Comparison of ENCODE assay signal across 24 mouse cellular contexts in the genomic region with DNA sequence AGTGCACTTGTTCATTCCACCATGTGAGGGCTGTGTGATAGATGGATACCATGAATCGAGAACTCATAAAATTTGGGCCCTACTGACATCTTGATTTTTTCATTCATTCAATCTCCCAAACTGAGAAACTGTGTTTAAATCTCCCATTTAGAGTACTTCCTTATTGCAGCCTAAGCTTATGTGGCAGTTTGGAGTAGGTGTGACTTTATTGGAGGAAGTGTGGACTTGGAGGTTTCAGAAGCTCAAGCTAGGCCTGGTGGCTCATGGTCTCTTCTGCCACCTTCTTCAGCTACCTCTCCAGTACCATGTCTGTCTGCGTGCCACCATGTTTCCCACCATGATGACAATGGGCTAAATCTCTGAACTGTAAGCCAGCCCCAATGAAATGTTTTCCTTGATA. TPM values are rescaled to one million over a fixed set of nuclear protein-coding genes. Genes with fewer than 3 reads are reported as not detected.
DNase-seq lines count a peak whose midpoint lies in the region; ATAC-seq lines count a peak whose summit lies in the region.
"Had no signal": no experiment of that assay in that cellular context is flagged by ENCODE, and none has a peak within 500 bp of the region (broad histone marks: within the 10 kb centered on the region; RNA-seq: fewer than 3 reads in every experiment).

No protein-coding gene starts in this region.

- 90% methylated on average over 2 of the region's 2 CpGs for WGBS in midbrain, embryonic 11.5 days
- WGBS in midbrain, embryonic 10.5 days = 96% methylated on average over 2 of the region's 2 CpGs
- WGBS in heart, embryonic 10.5 days = 93% methylated on average over 2 of the region's 2 CpGs

- H3K9ac ChIP-seq in midbrain, embryonic 11.5 days (ENCODE audit: low read length) = no peak overlapping the region
- H3K9ac ChIP-seq: embryonic facial prominence, embryonic 12.5 days; forebrain, embryonic 13.5 days; forebrain, embryonic 15.5 days; forebrain, postnatal 0 days had no signal

- no peak overlapping the region for H3K4me3 ChIP-seq in midbrain, embryonic 11.5 days (ENCODE audit: low read depth, low read length)
- H3K4me3 ChIP-seq in midbrain, embryonic 10.5 days = no peak overlapping the region
- no peak overlapping the region for H3K4me3 ChIP-seq in heart, embryonic 10.5 days
- H3K4me3 ChIP-seq: embryonic facial prominence, embryonic 10.5 days; embryonic facial prominence, embryonic 12.5 days; forebrain, embryonic 13.5 days; forebrain, embryonic 15.5 days had no signal

- ATAC-seq in midbrain, embryonic 11.5 days (ENCODE audit: low FRiP score) = no peak
- ATAC-seq in megakaryocyte, adult 5-6 weeks (ENCODE audit: poor library complexity, severe bottlenecking) = peak; percentile 72
- ATAC-seq: activated CD4-positive, CD25-positive, alpha-beta regulatory T cell, adult 4 months; CD4-positive, CD25-positive, alpha-beta regulatory T cell, adult 4 months; forebrain, embryonic 13.5 days; forebrain, embryonic 15.5 days; forebrain, postnatal 0 days; Patski had no signal

- no peak overlapping the region for H3K4me2 ChIP-seq in midbrain, embryonic 11.5 days
- H3K4me2 ChIP-seq: embryonic facial prominence, embryonic 12.5 days; forebrain, embryonic 13.5 days; forebrain, embryonic 15.5 days had no signal

- no peaks in the 10 kb centered on the region for H3K36me3 ChIP-seq in midbrain, embryonic 11.5 days (ENCODE audit: control insufficient read depth, insufficient read depth, low read length)
- no peaks in the 10 kb centered on the region for H3K36me3 ChIP-seq in midbrain, embryonic 10.5 days
- H3K36me3 ChIP-seq in heart, embryonic 10.5 days = no peaks in the 10 kb centered on the region
- H3K36me3 ChIP-seq: embryonic facial prominence, embryonic 10.5 days; embryonic facial prominence, embryonic 12.5 days; forebrain, embryonic 15.5 days; G1E had no signal

- H3K9me3 ChIP-seq in midbrain, embryonic 11.5 days (ENCODE audit: control insufficient read depth, low read length) = no peaks in the 10 kb centered on the region
- no peaks in the 10 kb centered on the region for H3K9me3 ChIP-seq in midbrain, embryonic 10.5 days (replicated peaks)
- no peaks in the 10 kb centered on the region for H3K9me3 ChIP-seq in heart, embryonic 10.5 days
- H3K9me3 ChIP-seq: embryonic facial prominence, embryonic 10.5 days; embryonic facial prominence, embryonic 12.5 days; forebrain, embryonic 13.5 days; forebrain, embryonic 15.5 days; G1E had no signal

- no peak overlapping the region for H3K27ac ChIP-seq in midbrain, embryonic 11.5 days (ENCODE audit: low read depth, low read length)
- no peak overlapping the region for H3K27ac ChIP-seq in midbrain, embryonic 10.5 days (replicated peaks)
- no peak overlapping the region for H3K27ac ChIP-seq in heart, embryonic 10.5 days
- H3K27ac ChIP-seq: embryonic facial prominence, embryonic 10.5 days; embryonic facial prominence, embryonic 12.5 days; forebrain, embryonic 13.5 days; forebrain, embryonic 15.5 days had no signal

- DNase-seq in midbrain, embryonic 11.5 days (ENCODE audit: low spot score, missing footprints) = peak; percentile 19
- no peak for DNase-seq in midbrain, embryonic 10.5 days (ENCODE audit: low spot score)
- no peak for DNase-seq in heart, embryonic 10.5 days (ENCODE audit: low spot score)
- no peak for DNase-seq in urinary bladder, postnatal 4 days (ENCODE audit: low spot score in 2 of 2)
- DNase-seq: adrenal gland, adult 8-10 months; adrenal gland, postnatal 14 days; adrenal gland, postnatal 36 days; B cell, adult 2 months; cerebellum, adult 11-12 months; cerebellum, adult 2 months; cerebellum, adult 9-10 months; cerebellum, postnatal 10 days; cerebellum, postnatal 25 days; forebrain, postnatal 0 days had no signal

- H3K27me3 ChIP-seq in midbrain, embryonic 11.5 days (ENCODE audit: control insufficient read depth, insufficient read depth, low read length) = no peaks in the 10 kb centered on the region
- no peaks in the 10 kb centered on the region for H3K27me3 ChIP-seq in midbrain, embryonic 10.5 days (ENCODE audit: low read depth, poor library complexity, severe bottlenecking)
- no peaks in the 10 kb centered on the region for H3K27me3 ChIP-seq in heart, embryonic 10.5 days (ENCODE audit: insufficient read depth, poor library complexity, severe bottlenecking)
- H3K27me3 ChIP-seq: CH12.LX; embryonic facial prominence, embryonic 12.5 days; forebrain, embryonic 13.5 days; forebrain, embryonic 15.5 days; Patski had no signal

- peaks cover 3% of the 10 kb centered on the region; the same call in 1 of the 2 replicates for H3K4me1 ChIP-seq in midbrain, embryonic 11.5 days (ENCODE audit: control insufficient read depth, insufficient read depth, low read length)
- peaks cover 16% of the 10 kb centered on the region for H3K4me1 ChIP-seq in midbrain, embryonic 10.5 days
- H3K4me1 ChIP-seq in heart, embryonic 10.5 days = peaks cover 8% of the 10 kb centered on the region
- H3K4me1 ChIP-seq: embryonic facial prominence, embryonic 10.5 days; embryonic facial prominence, embryonic 12.5 days; forebrain, embryonic 15.5 days had no signal

RNA-seq across cellular contexts. Expression of a gene that starts 15.9 kb away (rescaled TPM):
- polyA plus RNA-seq in midbrain, embryonic 11.5 days (2014; fragmentation: Nextera tagmentation; extraction: Ambion mirVana) = 4.2 and 5.0 TPM in 2 replicates
- polyA plus RNA-seq in midbrain, embryonic 10.5 days (2016; fragmentation: Nextera tagmentation; extraction: Ambion mirVana) = 4.2 and 5.0 TPM in 2 replicates
- total RNA-seq in megakaryocyte, adult 5-6 weeks (2015) = 4.7 and 6.2 TPM in 2 replicates
- 10.4 and 10.9 TPM in 2 replicates for total RNA-seq in megakaryocyte, adult 5-6 weeks (2017)
- 8.7 and 11.4 TPM in 2 replicates for polyA plus RNA-seq in heart, embryonic 10.5 days (2016; fragmentation: Nextera tagmentation; extraction: Ambion mirVana)
- polyA plus RNA-seq: G1E had no signal
